Mouse (Mus musculus): ENCODE measurements at regions not wholly inside any gene's neighbourhood (a gene's known extent, or its start where the extent isn't known, plus 50 kb on each side); places are given as distances from the start of the nearest gene placed in this dataset.

DNA sequence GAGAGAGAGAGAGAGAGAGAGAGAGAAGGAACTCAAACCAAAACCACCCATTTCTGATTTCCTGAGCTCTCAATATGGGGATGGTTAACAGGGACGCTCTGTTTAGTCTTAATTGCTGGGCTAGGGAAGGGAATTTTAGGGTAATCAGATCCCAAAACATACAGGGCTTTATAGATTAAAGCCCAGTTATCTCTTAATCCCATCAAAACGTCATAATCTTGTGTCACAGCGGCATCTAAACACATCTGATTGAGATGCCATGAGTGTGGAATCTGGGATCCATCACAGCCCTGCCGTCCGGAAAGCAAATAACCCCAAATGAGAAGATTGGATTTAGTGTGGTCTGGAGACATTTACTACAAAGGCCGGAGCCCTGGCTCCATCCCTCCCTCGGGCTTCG, 527.1 kb upstream of the Tbx3 start:
- 31% methylated on average over 8 of the region's 8 CpGs for WGBS
- H3K36me3 ChIP-seq: no peaks in the 10 kb centered on the region
- peaks cover 29% of the 10 kb centered on the region for H3K4me1 ChIP-seq
- H3K27me3 ChIP-seq (ENCODE audit: low read depth, poor library complexity, severe bottlenecking): peaks cover 28% of the 10 kb centered on the region
- no peak overlapping the region for H3K27ac ChIP-seq
- H3K4me3 ChIP-seq: no peak overlapping the region
- no peaks in the 10 kb centered on the region for H3K9me3 ChIP-seq (replicated peaks)
- DNase-seq (ENCODE audit: low spot score): no peak

DNA sequence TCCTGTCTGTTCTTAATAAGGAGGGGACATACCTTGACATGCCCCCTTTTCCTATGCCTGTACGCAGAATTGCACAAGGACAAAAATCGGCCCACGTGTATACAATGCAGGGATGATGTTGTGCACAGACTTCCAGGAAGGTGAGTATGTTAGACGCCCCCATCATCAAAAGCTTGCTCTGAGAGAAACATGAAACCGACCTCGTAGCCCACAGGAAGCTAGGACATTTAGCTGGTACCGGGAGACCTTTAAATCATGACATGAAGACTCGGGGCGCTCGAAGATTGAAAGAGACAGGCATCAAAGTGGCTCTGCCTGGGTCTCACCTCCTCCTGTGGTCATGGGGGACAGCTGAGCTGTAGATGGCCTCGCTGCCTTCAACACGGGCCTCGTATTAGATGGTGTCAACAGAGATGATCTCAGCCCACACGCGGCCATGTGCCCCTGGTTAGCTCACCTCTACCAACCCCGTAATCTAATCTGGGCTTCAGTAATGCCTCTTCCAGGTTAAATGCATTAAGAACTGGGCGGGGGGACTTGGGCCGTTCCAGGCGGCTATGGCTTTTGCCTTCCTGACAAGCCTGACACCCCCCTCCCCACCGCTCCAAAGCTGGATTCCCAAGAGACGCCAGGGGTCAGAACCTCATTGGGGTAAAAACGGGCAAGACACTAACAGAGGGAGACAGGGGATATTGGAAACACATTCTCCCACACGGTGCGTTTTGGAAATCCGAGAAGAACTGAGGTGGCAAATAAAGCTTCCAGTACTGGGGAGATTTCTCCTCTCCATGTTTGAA, 520.9 kb upstream of the Tbx3 start:
- peak; percentile 41 for DNase-seq (ENCODE audit: low spot score)
- 0 out of 2 replicates have a peak, but pooled peaks cover 6% of the 10 kb centered on the region for H3K27me3 ChIP-seq (ENCODE audit: low read depth, poor library complexity, severe bottlenecking)
- no peaks in the 10 kb centered on the region for H3K9me3 ChIP-seq (replicated peaks)
- H3K4me1 ChIP-seq: peaks cover 16% of the 10 kb centered on the region
- 63% methylated on average over 25 of the region's 25 CpGs for WGBS
- H3K4me3 ChIP-seq: no peak overlapping the region
- H3K27ac ChIP-seq: no peak overlapping the region; the same call in 1 of the 2 replicates
- H3K36me3 ChIP-seq: no peaks in the 10 kb centered on the region

DNA sequence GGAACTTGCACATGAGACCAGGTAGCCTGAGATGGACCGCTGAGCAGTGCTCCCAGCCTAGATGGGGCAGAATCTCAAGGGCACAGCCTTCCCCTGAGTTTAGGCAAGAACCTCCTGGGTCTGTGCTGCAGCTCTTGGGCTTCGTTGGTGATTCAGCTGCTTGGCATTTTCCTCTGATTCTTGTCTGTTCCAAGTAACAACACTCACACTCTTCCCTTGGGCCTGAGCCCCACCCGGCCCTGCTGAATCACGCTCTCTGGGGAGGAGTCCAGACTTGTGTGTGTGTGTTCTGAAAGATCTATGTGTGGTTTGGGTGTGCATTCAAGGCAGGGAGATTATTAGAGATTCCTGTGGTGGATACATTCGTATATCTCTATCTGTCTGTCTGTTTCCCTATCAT, 517.4 kb upstream of the Tbx3 start:
- Histone ChIP-seq H3K9me3 (replicated peaks) (no peaks in the 10 kb centered on the region), H3K36me3 (no peaks in the 10 kb centered on the region), H3K4me3 (no peak overlapping the region), H3K27ac (no peak overlapping the region), H3K27me3 (ENCODE audit: low read depth, poor library complexity, severe bottlenecking) (0 out of 2 replicates have a peak, but pooled peaks cover 2% of the 10 kb centered on the region), H3K4me1 (peaks cover 15% of the 10 kb centered on the region)
- 93% methylated on average over 5 of the region's 5 CpGs for WGBS
- no peak for DNase-seq (ENCODE audit: low spot score)

DNA sequence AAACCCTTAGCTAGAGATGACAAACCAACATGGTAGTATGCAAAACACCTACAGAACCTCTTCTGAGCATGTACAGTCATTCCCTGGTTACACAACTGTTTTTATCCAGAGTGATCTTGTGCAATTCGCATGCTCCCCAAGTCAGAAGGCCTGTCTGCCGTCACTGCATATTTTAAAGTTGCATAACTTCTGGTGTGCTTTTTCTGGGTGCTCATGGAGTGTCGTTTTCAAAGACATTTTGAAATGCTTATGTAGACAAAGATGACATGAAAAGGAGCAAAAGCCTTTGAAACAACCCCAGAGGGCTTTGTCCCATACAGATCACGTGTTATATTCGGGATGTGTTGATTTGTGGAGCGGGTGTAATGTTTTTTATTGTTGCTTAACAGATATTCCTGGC, 513.8 kb upstream of the Tbx3 start:
- Histone ChIP-seq H3K27me3 (ENCODE audit: low read depth, poor library complexity, severe bottlenecking) (no peaks in the 10 kb centered on the region; the same call in 1 of the 2 replicates), H3K4me3 (no peak overlapping the region), H3K36me3 (no peaks in the 10 kb centered on the region), H3K4me1 (no peaks in the 10 kb centered on the region), H3K9me3 (replicated peaks) (no peaks in the 10 kb centered on the region), H3K27ac (no peak overlapping the region)
- WGBS: 93% methylated on average over 6 of the region's 6 CpGs
- DNase-seq (ENCODE audit: low spot score): no peak

DNA sequence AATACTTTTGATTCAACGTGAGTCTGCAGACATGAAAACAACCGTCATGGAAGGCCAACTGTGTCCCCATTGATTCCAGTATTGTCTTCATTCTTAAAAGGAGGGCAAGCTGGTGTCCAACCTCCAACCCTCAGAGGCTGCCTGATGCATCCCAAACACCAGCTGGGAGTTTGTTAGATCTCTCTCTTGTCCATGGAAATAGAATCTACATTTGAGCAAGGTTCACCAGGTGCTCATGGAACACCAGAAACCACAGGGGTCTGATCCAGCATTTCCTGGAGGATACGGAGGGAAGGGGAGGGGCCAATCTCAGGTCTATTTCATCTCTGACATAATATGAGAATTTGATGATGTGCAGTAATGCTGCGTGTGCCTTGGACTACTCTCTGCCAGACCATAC, 512.3 kb upstream of the Tbx3 start:
- WGBS: 91% methylated on average over 4 of the region's 4 CpGs
- Histone ChIP-seq H3K36me3 (no peaks in the 10 kb centered on the region), H3K9me3 (replicated peaks) (no peaks in the 10 kb centered on the region), H3K27ac (no peak overlapping the region), H3K27me3 (ENCODE audit: low read depth, poor library complexity, severe bottlenecking) (no peaks in the 10 kb centered on the region; the same call in 1 of the 2 replicates), H3K4me3 (no peak overlapping the region), H3K4me1 (no peaks in the 10 kb centered on the region)
- no peak for DNase-seq (ENCODE audit: low spot score)

DNA sequence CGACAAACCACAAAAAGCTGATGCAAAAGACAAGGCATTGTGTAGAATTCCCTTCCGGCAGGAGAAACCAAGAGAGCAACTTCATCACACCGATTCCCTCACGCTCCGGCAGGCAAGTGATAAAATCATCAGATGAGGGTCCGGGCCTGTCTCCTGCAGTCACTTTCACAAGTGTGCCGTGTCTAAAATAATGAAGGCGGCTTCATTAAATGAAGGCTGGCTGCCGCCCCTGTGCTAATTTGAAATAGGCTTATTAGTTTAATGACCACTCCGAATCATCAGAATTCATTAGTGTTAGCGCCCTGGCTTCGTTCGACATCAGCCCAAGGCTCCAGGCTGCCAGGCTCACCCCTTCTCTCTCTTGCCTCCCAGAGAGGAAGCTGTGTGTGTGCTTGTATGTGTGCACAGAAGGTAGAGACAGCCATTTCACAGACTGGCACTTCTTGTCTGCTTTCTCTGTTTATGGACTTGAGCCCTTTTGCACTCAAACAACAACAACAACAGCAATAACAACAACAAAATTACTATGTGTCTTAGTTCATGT, 508.3 kb upstream of the Tbx3 start:
- no peaks in the 10 kb centered on the region; the same call in 1 of the 2 replicates for H3K27me3 ChIP-seq (ENCODE audit: low read depth, poor library complexity, severe bottlenecking)
- H3K4me1 ChIP-seq: no peaks in the 10 kb centered on the region
- WGBS: 87% methylated on average over 13 of the region's 13 CpGs
- H3K27ac ChIP-seq: no peak overlapping the region
- no peak overlapping the region for H3K4me3 ChIP-seq
- DNase-seq (ENCODE audit: low spot score): no peak
- no peaks in the 10 kb centered on the region for H3K36me3 ChIP-seq
- H3K9me3 ChIP-seq (replicated peaks): no peaks in the 10 kb centered on the region

DNA sequence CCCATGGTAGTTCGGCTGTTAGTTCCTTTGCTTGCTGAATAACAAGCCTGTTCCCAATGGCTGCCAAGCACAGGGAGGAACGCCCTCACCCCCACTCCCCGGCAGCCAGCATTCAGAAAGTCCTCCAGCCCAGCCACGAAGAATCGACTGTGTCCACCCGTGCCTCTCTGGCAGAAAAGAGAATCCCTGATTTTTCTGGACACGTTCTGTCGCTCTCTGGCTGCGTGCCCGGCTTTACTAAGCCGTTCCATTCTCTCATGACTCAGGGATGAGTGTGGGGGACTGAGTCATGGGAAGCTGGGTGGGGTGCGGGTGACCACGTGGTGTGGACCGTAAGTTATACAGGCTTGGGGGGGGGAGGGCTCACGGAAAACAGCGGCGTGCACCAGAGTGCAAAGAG, 502.8 kb upstream of the Tbx3 start:
- 91% methylated on average over 17 of the region's 17 CpGs for WGBS
- Histone ChIP-seq H3K27me3 (ENCODE audit: low read depth, poor library complexity, severe bottlenecking) (no peaks in the 10 kb centered on the region), H3K9me3 (replicated peaks) (no peaks in the 10 kb centered on the region), H3K4me3 (no peak overlapping the region), H3K27ac (no peak overlapping the region), H3K36me3 (no peaks in the 10 kb centered on the region), H3K4me1 (0 out of 2 replicates have a peak, but pooled peaks cover 5% of the 10 kb centered on the region)
- no peak for DNase-seq (ENCODE audit: low spot score)

DNA sequence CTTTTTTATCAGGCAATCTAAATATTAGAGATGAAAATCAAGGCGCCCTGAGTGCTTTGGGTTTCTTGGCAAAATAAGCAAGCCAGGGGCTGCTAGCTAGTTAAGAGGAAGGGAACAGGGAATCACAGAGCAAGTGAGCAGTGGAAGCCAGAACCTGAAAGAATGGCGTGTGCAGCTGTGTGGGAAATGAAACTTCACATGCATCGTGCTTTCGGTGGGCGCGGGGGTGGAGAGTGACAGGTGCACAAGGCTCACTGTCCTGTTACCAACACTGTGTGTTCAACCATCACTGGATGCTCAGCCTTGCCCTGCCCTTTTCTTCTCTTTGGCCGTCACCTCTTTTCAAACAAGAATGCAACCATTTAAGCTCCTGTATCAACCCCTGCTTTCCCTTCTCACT, 501.2 kb upstream of the Tbx3 start:
- H3K4me3 ChIP-seq: no peak overlapping the region
- no peak for DNase-seq (ENCODE audit: low spot score)
- 0 out of 2 replicates have a peak, but pooled peaks cover 5% of the 10 kb centered on the region for H3K4me1 ChIP-seq
- no peaks in the 10 kb centered on the region for H3K36me3 ChIP-seq
- H3K27ac ChIP-seq: no peak overlapping the region
- no peaks in the 10 kb centered on the region for H3K9me3 ChIP-seq (replicated peaks)
- 0 out of 2 replicates have a peak, but pooled peaks cover 5% of the 10 kb centered on the region for H3K27me3 ChIP-seq (ENCODE audit: low read depth, poor library complexity, severe bottlenecking)
- WGBS: 90% methylated on average over 7 of the region's 7 CpGs

DNA sequence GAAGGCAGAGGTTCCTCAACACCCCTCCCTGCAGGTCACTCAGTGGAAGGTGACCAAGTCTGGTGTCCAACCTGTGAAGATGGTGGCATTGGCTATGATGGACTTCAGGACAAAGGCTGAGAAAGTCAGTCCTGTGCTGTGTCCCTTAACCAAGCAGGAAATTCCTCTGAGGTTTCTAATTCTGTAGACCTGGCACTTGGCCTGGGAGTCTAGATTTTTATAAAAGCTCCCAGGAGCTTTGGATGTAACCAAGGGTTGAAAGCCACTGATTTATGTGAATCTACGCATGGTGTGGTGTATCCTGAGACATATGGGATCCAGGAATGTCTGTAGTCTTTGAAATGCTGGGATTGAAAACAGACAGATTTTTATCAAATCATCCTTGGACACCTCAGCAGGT, 498.8 kb upstream of the Tbx3 start:
- 0 out of 2 replicates have a peak, but pooled peaks cover 5% of the 10 kb centered on the region for H3K27me3 ChIP-seq (ENCODE audit: low read depth, poor library complexity, severe bottlenecking)
- whole genome bisulfite sequencing: 79% methylated on average over 1 of the region's 1 CpGs
- no peak for DNase-seq (ENCODE audit: low spot score)
- peaks cover 5% of the 10 kb centered on the region; the same call in 1 of the 2 replicates for H3K4me1 ChIP-seq
- H3K4me3 ChIP-seq: no peak overlapping the region
- no peaks in the 10 kb centered on the region for H3K9me3 ChIP-seq (replicated peaks)
- no peak overlapping the region for H3K27ac ChIP-seq
- H3K36me3 ChIP-seq: no peaks in the 10 kb centered on the region

DNA sequence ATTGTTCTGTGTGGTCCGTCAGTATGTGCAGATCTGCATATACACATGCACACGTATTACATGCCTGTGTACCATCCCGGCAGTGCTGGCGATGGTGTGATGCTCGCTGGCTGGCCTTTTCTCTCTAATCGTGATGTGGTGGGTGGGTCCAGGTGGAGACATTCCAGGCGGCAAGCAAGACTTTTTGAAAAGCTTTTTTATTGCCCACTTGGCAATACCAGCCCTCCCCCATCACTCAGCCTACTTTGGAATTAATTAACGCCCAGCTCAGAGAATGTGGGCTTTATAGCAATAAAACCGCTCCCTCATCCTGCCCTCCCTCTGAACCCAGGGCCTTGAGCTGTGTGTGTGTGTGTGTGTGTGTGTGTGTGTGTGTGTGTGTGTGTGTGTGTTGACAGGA, 491.7 kb upstream of the Tbx3 start:
- peaks cover 18% of the 10 kb centered on the region; the same call in 1 of the 2 replicates for H3K27me3 ChIP-seq (ENCODE audit: low read depth, poor library complexity, severe bottlenecking)
- no peaks in the 10 kb centered on the region for H3K9me3 ChIP-seq (replicated peaks)
- 28% methylated on average over 9 of the region's 9 CpGs for WGBS

DNA sequence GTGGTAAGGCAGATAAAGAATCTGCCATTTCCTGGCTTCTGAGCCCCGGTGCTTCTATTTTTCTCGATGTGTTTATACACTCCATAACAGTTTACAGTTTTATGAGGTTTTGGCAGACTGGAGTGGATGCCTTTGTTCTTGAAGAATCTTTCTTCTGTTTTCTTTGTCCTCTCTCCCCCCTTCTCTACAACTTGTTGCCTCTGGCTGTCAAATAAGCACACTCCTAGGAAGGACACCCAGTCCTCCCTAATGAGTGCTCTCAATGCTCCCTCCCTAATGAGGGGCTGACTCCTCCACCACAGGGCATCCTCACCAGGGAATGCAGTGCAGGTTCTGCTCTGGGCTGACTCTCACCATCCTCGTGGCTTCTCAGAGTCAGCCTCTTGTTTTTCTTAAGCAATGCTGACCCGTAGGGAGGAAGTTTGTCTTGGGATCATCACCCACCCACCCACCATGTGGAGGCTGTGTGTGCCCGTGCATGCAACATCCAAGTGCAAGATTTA, 486.9 kb upstream of the Tbx3 start:
- no peaks in the 10 kb centered on the region for H3K36me3 ChIP-seq
- H3K9me3 ChIP-seq (replicated peaks): no peaks in the 10 kb centered on the region
- no peak overlapping the region for H3K27ac ChIP-seq
- peaks cover 16% of the 10 kb centered on the region; the same call in 1 of the 2 replicates for H3K27me3 ChIP-seq (ENCODE audit: low read depth, poor library complexity, severe bottlenecking)
- 61% methylated on average over 5 of the region's 5 CpGs for WGBS
- peaks cover 14% of the 10 kb centered on the region for H3K4me1 ChIP-seq
- DNase-seq (ENCODE audit: low spot score): no peak
- no peak overlapping the region for H3K4me3 ChIP-seq

More for the DNA sequence above, 491.7 kb upstream of the Tbx3 start:
- Histone ChIP-seq H3K4me3 (peak overlapping the region; percentile 17; the same call in 1 of the 2 replicates), H3K4me1 (peaks cover 13% of the 10 kb centered on the region), H3K27ac (0 out of 2 replicates have a peak overlapping the region, but pooled peaks have one; percentile 9), H3K36me3 (no peaks in the 10 kb centered on the region)
- DNase-seq (ENCODE audit: low spot score): peak; percentile 46

DNA sequence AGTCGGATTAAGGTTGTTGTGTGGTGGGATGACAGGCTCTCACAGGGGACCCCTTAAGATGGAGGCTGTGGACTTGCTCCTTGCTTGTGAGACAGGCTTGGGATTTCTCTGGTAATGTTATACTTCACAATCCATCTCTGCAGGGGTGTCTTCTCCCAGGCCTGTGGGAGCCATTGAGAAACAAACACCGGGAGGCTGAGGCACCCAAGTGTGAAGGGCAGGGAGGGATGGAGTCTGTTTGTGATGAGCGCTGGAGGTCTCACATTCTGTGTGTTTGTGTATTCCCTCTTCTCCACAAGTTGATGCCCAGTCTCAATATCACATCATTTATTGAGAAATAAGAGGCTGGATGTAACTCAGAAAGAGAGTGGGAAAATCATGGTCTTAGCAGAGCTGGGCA, 483.9 kb upstream of the Tbx3 start:
- Histone ChIP-seq H3K4me1 (0 out of 2 replicates have a peak, but pooled peaks cover 8% of the 10 kb centered on the region), H3K36me3 (no peaks in the 10 kb centered on the region), H3K27ac (no peak overlapping the region), H3K9me3 (replicated peaks) (no peaks in the 10 kb centered on the region), H3K27me3 (ENCODE audit: low read depth, poor library complexity, severe bottlenecking) (0 out of 2 replicates have a peak, but pooled peaks cover 5% of the 10 kb centered on the region), H3K4me3 (no peak overlapping the region)
- WGBS: 76% methylated on average over 3 of the region's 3 CpGs
- no peak for DNase-seq (ENCODE audit: low spot score)

DNA sequence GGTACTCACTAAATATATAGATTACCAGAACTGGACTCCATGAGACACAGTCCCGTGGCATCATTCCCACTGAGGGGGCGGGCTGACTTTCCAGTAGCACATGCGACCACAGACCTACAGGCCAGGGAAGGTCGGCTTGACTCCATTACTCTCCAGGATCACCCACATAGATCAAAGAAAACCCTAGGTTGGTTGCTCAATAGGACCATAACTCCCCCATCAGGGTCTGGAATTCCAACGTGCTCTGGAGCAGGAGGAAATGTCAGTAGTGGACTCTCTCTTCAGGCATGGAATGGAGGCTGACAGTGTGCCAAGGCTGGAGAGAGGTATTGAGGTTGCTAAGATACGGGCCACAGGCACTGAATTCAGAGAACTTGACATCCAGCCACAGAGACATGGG, 482.0 kb upstream of the Tbx3 start:
- WGBS: 35% methylated on average over 6 of the region's 6 CpGs
- H3K4me1 ChIP-seq: 0 out of 2 replicates have a peak, but pooled peaks cover 8% of the 10 kb centered on the region
- no peak for DNase-seq (ENCODE audit: low spot score)

More for the DNA sequence above, 482.0 kb upstream of the Tbx3 start:
- H3K4me3 ChIP-seq: no peak overlapping the region
- no peak overlapping the region for H3K27ac ChIP-seq
- H3K27me3 ChIP-seq (ENCODE audit: low read depth, poor library complexity, severe bottlenecking): peaks cover 11% of the 10 kb centered on the region; the same call in 1 of the 2 replicates
- H3K9me3 ChIP-seq (replicated peaks): no peaks in the 10 kb centered on the region
- no peaks in the 10 kb centered on the region for H3K36me3 ChIP-seq

All from limb, embryonic 10.5 days (tissue).